Mouse (Mus musculus) thymus, postnatal 14 days (tissue): ENCODE data around the gene Phb2.
A peak's percentile ranks its signal among the peaks of the same experiment; 100 is the strongest.

Experiments
- DNase-seq: peaks from one replicate; pipeline ENCODE4 v3.0.0; 2021

Gene Phb2

DNA sequence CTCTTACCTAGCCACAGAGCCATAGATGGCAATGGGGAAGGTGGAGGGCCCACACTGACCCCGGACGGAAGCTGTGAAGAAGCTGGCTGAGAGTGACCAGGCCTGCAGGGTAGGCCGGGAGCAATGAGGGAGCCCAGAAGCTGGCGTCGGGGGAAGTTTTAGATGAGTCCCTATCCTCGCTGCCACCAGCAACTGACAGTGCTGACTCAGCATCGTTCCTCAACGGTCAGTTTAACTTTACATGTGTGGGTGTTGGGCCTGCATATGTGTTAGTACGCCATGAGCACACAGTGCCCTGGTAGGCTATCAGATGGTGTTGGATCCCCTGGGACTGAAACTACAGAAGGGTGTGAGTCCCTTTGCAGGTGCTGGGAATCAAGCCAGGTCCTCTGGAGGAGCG is 12.3 kb downstream of the Phb2 start:
- no peak for DNase-seq

DNA sequence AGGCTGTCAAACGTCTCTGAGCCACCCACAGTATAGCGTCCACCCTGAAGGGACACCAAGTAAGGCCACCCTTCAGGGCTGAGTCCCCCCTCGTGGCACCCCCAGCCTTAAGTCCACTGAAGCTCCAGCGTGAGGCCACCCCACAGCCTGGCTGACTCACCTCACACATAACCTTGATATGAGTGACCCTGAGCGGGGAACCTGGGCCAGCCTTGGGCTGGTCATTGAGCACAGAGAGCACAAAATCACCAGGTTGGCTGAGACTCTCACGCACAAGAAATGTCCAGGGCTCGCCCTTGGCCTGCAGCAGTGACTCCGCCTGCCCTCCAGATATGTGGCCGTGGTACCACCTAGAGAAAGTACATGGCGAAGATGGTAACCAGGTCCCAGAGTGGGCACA is 16.5 kb downstream of the Phb2 start:
- DNase-seq: no peak

DNA sequence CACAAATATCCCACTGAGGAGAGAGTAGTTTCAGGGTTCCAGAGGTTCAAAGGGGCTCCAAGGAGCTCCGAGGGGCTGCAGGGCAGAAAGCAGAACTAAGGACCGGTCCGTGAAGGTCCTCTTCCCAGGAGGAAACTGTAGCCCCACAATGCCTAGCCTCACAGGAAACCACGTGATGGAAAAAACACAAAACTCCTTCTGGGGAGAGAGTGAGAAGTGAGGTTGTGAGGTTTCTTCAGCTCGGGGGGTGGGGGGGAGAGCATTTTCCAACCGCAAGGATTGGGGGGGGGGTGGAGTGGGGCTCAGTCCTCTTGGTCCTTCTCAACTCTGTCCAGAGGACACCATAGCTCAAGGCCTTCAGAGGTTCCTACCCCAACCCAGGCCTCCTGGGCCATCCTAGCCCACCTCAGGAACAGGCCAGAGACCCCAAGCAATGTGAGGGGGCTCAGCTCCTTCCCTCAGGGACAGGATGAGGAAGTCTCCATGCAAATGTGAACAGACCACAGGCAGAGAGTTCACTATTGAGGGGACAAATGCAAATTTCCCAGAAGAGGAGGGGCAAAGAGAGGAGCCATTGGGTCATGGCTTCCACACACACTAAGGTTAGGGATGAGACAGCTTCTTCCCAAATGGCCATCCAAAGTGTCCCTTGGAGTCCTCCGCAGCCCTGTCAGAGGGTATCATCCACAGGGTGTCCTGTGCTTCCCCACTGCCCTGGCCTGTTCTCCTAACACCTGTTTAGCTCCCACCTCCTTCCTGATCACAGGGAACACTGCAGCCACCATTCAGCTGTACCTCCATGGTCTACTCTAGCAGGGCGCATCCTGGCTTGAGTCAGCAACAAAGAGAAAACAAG is 17.9 kb downstream of the Phb2 start:
- peak; percentile 62 for DNase-seq

DNA sequence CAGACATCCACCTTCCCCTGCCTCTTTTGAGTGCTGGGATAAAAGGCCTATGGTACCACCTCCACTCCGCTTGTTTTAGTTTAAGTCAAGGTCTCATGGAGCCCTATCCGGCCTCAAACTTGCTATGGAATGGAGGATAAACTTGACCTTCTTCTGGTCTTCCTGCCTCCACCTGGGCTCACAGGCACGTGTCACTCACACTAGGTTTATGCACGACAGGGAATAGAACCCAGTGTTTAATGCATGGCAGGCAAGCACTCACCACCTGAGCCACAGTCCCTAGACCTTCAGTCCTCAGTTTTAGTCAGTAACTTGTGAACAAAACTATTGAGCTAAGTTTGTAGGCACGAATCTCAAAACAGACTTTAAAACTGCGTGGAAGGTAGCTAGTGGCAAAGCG is 18.9 kb downstream of the Phb2 start:
- DNase-seq: peak; percentile 13

DNA sequence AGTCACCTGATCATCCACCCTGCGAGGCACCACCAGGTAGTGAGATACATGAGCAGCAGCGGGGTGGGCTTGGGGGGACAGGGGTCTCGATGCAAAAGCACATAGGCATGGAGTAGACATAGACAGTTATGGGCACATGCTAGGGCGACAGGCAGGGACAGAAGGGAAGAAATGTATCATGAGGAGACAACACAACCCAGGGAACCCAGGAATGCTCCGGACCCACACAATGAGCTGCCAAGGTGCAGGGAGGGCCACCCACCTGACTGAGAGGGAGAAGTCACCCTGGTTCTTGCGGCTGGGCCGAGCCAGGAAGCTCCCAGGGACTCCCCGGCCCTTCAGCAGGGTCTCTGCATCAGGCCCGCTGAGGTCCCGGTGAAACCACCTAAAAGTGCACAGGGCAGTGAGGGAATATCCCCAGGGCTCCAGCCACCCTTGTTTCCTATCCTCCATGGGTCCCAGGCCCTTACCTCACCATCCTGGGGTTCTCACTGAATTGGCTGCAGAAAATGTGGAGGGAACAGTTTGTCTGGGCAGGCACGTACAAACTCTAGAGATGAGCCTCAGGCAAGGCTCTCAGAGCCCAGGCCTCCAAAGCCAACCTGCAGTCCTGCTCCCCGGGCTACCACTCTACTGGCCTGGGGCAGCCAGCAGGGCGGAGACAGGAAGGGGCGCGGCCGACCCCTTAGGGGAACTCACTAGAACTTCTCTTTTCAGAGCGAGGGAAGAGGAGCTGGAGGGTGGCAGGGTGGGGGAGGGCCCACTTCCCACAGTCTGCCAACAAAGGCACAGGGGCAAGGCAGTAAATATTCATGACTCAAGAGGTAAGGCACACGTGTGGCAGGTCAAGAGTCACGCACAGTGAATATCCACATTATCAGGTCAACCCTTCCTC is 20.6 kb downstream of the Phb2 start:
- peak; percentile 90 for DNase-seq

DNA sequence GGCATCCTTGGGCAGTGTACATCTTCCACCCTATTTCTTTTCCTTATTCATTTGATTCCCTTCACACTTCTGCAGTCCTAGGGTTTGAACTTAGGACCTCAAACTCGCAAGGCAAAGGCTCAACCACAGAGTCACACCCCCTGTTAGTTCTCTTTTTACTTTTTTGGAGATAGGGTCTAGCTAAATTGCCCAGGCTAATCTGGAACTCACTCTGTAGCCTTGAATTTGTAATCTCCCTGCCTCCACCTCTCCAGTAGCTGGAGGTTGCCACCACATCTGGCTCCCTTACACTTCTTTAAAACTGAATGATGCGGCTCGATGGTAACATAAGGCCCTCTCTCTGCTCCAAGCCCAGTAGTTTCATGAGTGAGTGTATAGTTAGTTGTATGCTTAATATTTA is 22.3 kb downstream of the Phb2 start:
- DNase-seq: no peak

DNA sequence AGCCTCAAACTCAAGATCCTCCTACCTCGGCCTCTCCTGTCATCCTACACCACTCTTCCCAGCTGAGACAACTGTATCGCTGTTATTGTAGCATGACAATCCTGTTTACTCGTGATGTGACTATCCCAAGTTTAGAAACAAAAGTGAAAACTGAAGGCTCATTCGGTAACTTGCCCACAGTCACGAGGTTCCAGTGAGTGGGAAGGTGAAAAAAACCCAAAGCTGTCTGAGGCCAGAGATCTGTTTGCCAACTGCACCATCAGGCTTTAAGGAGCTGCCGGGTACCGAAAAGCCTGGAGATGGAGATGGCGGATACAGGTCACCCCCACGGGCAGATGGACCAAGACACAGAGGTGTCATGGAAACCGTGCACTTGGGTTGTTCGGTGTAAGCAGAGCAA is 24.9 kb downstream of the Phb2 start:
- DNase-seq: no peak

DNA sequence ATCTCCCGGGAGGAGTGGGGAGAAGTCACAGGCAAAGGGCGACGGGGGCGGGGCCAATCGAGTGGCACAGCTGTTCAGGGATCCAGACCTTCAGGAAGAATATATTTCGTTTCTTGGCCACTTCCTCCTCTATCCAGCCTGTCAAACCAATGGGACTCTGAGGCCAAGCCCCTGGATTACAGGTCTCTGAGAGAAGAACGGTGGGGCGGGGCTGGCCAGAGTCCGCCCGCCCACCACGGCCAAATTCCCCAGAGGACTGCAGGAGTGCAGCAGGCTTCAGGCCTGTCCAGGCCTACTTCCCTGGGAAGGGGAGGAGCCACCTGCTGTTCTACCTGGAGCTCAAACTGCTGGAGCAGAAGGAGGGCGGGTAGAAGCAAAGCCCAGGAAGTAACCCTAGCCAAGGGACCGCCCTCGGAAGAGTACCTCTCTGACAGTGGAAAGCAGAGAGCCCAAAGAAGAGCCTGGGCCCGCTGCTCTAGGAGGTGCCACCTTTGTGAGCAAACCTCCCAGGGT is 26.4 kb downstream of the Phb2 start, which contains the start of gene Ptpn6:
Ptpn6 (minus strand) TSS at position 204 of the 513 bp plus-strand sequence.
- peak; percentile 56 for DNase-seq

DNA sequence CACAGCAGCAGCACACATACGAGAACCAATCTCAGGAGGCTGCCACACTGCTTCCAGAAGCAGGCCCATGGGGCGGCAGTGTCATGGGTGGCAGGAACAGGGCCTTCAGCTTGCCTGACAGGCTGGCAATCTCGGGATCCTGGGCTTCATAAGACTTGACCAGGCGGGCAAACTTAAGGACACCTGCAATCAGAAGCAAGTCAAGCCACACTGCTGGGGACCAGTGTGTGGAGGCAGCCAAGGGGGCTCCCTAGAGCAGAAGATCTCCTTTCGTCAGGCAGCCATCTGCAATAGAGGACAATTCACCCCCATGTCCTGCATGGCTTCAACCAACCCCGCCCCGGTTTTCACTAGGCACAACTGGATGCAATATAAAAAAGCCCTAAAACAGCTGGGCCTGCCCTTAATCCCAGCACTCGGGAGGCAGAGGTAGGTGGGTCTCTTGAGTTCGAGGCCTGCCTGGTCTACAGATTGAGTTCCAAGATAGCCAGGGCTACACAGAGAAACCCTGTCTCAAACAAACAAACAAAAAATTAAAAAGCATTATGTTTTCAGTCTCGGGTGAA is 27.2 kb downstream of the Phb2 start:
- DNase-seq: no peak

DNA sequence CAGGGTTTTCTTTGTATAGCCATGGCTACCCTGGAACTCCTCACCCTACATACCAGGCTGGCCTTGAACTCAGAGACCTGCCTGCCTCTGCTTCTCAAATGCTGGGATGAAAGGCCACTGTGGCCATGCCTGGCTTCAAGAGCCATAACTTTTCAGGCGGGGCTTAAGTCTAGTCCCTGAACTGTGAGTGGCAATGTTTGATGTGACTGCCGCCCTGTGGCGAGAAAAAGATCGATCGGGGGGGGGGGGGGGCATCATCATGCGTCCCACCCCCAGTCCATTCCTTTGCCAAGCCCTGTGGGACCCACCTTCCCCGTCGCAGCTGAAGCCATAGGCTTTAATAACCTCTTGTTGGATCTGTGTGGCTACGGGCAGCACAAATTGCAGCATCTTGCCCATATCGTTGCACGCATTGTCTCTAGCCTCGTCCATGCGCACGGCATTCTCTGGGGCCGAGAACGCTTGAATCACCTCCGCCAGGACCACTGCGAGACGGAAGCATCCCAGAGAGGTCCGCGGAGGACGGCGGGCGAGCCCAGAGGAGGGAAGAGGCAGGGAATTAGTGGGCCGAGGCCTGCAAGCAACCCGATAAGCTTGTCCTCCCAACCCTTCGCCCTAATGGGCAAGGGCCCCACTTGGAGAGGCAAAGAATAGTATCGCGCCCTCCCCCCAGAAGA is 28.2 kb downstream of the Phb2 start:
- DNase-seq: peak; percentile 64

DNA sequence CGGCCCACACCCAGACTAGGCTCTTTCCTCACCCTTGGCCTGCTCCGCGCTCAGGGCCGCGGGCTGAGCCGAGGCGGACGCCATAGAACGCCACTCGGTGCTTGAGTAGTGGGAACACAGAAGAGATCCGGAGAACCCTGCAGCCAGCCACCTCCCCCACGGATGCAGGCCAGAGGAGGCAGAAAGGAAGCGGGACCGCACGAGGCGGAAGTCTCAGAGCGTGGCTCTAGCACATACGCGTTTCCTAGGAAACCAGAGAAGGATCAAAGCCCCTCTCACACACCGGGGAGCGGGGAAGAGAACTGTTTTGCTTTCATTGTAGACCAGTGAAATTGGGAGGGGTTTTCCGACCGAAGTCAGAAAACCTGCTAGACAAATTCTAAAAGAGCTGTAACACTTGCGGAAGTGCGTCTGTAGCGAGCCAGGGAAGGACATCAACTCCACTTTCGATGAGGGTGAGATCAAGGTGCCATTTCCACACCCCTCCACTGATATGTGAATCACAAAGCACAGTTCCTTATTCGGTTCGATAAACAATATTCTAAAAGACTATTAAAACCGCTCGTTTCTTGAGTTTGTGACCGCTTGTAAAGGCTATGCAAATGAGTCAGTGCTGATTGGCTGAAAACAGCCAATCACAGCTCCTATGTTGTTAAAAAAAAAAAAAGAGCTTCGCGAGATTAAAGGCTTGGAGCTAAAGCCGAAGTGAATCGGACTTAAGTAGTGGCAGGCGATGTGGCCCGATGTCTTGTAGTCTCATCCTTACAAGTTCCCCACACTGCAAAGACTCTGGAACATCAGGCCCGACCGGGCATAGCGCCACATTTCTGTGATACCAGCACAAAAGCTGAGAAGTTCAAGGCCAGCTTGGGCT is 29.0 kb downstream of the Phb2 start, which contains the start of gene Grcc10:
Grcc10 (minus strand) TSS at position 487 of the 874 bp plus-strand sequence.
- DNase-seq: peak; percentile 94

DNA sequence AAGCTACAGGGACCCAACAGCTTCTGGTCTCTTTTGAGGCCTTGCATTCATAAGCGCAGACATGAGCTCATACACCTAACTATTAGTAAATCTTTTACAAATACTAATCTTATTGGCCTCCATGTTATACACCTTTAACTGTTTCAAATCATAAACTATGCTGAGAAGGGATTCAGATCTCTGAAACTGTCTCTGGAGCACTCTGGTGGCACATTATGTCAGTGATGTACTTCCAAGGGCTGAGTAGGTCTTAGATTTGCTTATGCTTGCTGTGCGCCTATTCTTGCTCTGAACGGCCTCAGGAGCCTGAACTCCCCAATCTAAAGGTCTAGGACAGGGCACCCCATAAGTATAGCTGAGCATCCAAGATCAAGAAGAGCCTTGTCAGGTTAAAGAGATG is 29.7 kb downstream of the Phb2 start:
- no peak for DNase-seq

DNA sequence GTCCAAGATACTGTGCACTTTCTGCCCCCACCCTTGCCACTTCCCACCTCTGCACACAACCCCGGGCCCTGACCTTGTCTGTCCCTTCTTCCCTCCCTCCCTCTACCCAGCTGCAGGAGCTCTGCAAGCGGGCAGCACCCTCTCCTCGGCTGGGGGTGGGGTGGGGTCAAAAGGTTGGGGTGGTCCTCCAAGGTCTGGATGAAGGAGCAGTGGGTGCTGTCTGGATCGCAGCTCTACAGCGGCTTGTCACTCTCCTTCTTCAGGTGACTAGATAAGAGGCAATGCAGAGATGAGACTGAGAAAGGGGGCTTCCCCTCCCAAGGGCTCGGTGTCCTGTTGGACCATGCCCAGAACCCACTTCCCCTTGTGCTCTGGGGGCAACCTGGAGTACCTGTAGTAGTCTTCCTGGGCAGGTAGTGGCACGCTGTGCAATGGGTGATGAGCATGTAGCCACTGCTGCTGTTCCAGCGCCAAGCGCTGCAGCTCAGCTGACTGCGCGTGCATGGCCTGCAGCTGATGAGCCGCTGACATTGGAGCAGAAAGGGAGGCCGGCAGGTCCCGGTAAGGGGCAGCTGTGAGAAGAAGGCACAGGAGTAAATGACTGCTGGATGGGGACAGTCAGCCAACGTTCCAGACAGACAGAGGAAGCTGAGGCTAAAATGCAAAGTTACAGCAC is 30.8 kb downstream of the Phb2 start:
- no peak for DNase-seq

DNA sequence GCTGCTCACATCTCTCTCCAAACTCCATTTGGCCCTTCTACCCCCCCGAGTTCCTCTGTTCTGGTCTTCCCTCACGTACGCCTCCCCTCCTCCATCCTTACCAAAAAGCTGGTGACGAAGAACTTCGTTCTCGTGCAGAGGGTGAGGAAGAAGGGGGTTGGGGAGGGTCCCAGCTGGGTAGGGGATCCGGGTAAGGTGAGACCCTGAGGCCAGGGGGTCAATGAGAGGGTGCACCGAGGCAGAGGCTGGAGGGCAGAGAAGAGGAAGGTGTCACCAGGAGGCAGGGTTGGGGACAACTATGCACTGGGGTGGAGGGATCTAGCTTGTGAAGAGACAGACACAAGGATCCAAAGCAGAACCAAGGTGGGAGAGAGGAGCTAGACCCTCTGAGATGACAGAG is 31.5 kb downstream of the Phb2 start:
- no peak for DNase-seq

DNA sequence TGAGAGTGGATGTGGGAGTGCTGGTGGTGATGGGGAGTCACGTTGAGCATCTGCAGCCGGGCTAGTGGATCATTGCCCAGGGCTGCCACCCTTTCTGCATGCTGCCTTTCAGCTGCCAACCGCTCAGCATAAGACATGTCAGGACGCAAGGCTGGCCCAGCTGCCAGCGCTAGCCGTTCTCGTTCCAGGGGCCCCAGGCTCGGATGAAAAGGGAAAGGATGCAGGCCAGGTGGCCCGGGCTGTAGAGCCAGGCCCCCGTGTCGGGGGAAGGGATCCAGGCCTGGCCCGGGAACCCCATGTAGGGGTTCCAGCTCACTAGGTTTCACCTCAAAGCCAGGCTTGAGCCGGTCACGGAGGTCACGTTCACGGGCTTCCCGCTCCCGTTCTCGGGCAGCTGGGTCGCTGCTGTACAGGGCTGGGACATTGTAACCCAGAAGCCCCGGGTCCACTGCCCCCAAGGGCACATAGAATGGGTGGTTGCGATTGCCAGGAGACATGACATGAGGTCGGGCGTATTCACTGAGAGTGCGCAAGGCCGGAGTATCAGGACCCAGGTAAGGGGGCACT is 32.7 kb downstream of the Phb2 start:
- DNase-seq: no peak

DNA sequence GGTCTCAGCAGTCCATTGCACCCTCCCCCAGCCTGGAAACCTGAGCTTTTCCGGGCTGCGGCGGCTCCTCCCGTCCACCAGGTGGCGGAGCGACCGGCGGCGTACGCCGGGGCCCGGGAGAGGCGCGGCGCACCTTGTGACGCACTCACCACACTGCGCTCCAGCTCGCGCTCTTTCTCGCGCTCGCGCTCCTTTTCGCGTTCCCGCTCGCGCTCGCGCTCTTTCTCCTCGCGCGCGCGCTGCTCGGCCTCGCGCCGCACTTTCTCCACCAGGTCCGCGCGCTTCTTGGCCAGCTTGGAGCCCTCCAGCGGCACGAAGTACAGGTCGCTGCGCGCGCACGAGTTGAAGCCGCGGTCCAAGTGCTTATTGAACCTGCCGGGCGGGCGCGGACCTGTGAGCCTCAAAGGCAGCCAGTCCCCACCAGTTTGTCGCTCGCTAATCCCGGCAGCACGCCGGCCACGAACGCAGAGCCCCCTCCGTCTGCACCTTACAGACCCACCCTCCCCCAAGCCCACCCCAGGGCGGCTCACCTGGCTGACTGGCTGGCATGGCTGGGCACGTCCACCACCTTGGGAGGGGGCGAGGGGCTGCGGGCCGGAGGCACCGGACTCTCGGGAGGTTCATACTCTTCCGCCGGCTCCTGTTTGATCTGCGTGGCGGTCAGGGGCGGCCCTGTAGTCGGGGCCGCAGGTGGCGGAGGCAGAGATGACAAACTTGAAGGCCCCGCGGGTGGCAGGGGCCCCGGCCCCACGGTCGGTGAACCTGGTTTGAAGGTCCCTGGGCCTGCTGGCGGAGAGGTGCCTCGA is 33.6 kb downstream of the Phb2 start:
- DNase-seq: peak; percentile 95

DNA sequence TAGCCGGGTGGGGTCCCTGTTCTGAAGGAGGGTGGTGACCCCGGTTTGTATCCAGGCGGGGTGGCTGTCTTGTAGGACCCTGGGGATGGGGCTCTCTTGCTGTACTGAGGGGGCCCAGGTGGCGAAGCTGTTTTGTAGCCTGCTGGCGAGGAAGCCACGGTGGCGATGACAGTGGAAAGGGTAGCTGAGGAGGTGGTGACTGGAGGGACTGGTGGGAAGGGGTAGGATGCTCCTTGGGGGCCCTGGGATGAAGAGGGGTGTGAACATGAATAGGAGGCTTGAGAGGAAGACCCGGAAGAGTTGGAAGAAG is 34.1 kb downstream of the Phb2 start:
- no peak for DNase-seq

DNA sequence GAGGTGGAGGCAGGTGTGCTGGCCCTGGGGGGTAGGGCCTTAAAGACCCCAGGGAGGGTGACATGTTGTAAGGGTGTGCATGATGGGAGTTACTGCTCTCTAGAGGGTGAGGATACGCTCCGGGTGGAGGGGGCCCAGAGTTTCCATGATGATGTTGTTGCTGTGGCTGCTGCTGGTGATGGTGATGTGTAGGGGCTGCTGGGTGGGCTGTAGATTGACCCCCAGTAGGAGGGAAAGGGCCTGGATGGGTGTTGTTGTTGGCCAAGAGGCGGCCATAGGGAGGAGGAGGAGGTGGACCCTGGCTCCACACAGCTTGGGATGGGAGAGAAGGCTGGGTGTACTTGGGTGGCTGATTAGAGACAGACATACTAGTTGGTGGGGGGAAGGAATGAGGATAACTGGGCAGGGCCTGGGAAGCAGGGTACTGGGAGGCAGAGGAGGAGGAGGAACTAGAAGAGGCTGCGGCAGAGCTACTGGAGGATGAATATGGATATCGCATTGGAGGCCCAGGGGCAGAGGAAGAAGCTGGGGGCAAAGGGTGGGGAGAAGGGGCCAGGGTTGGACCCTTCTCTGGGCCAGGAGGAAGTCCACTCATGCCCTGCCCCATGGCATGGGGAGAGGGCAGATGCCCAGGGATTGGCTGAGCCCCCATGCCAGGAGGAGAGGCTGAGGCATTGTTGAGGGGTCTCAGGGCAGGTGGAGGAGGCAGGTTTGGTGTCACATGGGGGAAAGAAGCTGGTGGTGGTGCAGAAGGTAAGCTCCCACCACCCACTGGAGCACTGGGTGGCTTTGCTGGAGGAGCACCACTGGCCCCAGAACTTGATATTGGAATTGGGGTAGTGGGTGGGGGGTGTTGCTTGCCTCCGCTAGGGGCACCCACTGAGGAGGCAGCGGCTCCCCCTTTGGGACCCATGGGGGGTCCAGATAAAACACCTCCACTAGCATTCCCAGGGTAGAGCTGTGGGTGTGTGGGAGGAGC is 34.8 kb downstream of the Phb2 start:
- DNase-seq: no peak

DNA sequence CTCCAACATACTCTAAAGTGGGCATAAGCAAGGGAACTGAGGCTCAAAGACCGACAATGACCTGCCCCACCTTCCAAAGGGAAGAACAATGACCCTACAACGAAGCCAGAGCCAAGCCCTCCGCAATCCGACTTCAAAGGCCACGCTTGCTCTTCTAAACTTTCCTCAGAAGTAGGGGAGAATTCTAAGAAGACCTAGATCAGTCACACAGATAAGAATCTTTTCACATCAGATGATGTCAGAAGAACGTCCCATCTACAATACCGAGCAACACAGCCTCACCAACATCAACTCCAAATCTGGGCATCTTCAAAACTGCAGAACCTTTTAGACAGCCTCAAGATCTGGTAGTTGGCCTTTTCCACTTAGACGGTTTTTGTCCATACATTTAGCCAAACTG is 38.3 kb downstream of the Phb2 start:
- no peak for DNase-seq
